Mouse (Mus musculus) embryonic fibroblast, embryonic 13.5 days (primary cell): ENCODE results near the gene Kcnrg. TPM values are rescaled to one million over a fixed set of nuclear protein-coding genes. Genes with fewer than 3 reads are reported as not detected.

Experiments used
- H3K27ac ChIP-seq: 2 replicates; pipeline ENCODE4 v1.5.1; 2012; ENCODE audit warnings: low read length, control low read depth, inconsistent platforms; ENCODE audit not compliant: insufficient read depth
- H3K4me1 ChIP-seq: 2 replicates; pipeline ENCODE4 v1.6.1; 2011; ENCODE audit warnings: low read length; ENCODE audit not compliant: control insufficient read depth, insufficient read depth
- H3K4me3 ChIP-seq: 2 replicates; pipeline ENCODE4 v1.5.1; 2011; ENCODE audit warnings: mild to moderate bottlenecking, control low read depth, low read length; ENCODE audit not compliant: insufficient read depth
- CTCF ChIP-seq: IDR thresholded peaks from 2 replicates; pipeline ENCODE4 v1.5.1; 2011; ENCODE audit warnings: mild to moderate bottlenecking, control low read depth, low read length, moderate library complexity, borderline replicate concordance; ENCODE audit not compliant: insufficient read depth
- POLR2A ChIP-seq: IDR thresholded peaks from 2 replicates; pipeline ENCODE4 v1.6.1; 2011; ENCODE audit warnings: low read depth, mild to moderate bottlenecking, control low read depth, low read length, moderate library complexity
- polyA plus RNA-seq: library from polyadenylated mRNA; stranded (reverse); fragments of >200 nt; gene quantifications from 2 replicates; pipeline ENCODE4 v1.2.4, GENCODE M21; 2011; ENCODE audit warnings: low read depth; ENCODE audit not compliant: missing spikeins, insufficient read length

The Kcnrg gene
- polyA plus RNA-seq, 1 experiment = 0.39 TPM

DNA sequence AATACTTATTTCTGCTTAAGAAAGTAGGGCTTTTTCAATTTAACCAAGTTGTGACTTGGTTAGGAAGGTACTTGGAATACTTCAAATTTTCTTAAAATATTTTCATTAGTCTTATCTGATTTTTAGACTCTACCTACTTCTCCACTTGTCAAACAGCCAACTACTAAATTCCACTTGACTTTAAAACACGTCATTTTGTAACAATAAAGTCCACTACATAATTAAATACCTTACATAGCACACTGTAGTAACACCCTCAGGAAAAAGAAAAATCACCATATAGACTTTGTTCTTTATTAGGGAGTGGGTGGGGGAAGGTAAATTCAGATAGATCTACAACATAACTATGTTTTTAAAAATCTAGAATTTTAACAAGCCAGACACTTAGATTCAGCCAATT is 35.4 kb downstream of the Kcnrg start:
- TF ChIP-seq CTCF (no peak), POLR2A (no peak)
- Histone ChIP-seq H3K27ac (no peak overlapping the region), H3K4me1 (no peaks in the 10 kb centered on the region), H3K4me3 (no peak overlapping the region)

DNA sequence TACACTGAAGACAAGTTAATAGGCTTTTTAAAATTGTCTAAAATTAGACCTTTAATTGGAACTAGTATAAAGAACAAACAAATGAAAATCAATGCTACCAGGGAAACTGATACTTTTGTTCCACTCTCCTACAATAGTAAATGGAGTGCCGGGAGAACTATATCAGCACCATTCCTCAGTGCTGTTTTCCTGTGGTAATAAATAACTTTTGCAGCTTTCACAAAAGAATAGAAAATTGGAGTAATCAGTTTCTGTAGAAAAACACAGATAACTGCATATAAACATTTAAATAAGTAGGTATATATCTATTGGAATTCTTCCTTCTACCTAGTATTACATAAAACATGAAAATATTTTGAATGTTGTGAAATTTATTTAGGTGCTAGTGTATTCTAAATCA is 38.3 kb downstream of the Kcnrg start:
- Histone ChIP-seq H3K4me3 (no peak overlapping the region), H3K27ac (no peak overlapping the region), H3K4me1 (no peaks in the 10 kb centered on the region)
- no peak for TF ChIP-seq CTCF
- TF ChIP-seq POLR2A = no peak

DNA sequence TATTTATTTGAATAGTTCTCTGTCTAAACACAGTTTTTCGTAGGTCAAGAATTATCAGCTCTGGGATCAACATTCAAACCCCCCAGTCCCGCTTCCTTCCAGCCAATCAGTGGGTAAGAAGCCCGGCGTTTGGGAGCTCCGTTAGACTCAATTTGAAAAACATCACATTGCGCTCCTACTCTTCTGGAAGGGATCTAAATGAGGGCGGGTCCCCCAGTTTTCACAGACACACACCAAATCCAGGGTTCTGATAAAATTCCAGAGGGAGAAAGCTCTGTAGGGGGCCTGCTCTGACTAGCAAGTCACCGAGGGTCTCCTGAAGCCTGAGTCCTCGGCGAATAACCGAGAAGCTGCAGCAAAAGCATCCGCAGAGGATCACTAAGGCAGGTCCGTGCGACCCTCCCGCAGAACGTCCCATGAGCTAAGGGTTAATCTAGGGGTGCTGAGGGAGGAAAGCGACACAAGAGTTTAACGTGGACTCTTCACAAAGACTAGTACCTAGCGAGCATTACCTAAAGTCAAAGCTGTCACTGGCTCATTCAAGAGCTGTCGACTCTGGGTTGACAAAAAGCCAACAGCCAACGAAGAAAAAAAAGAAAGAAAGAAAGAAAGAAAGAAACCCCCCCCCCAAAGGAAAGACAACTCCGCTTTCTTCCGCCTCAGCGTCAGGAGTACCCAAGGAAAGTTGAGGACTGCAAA is 40.1 kb downstream of the Kcnrg start:
- peak overlapping the region; percentile 100 for H3K4me3 ChIP-seq
- H3K4me1 ChIP-seq = no peaks in the 10 kb centered on the region
- no peak for TF ChIP-seq CTCF
- peak overlapping the region; percentile 75 for H3K27ac ChIP-seq

DNA sequence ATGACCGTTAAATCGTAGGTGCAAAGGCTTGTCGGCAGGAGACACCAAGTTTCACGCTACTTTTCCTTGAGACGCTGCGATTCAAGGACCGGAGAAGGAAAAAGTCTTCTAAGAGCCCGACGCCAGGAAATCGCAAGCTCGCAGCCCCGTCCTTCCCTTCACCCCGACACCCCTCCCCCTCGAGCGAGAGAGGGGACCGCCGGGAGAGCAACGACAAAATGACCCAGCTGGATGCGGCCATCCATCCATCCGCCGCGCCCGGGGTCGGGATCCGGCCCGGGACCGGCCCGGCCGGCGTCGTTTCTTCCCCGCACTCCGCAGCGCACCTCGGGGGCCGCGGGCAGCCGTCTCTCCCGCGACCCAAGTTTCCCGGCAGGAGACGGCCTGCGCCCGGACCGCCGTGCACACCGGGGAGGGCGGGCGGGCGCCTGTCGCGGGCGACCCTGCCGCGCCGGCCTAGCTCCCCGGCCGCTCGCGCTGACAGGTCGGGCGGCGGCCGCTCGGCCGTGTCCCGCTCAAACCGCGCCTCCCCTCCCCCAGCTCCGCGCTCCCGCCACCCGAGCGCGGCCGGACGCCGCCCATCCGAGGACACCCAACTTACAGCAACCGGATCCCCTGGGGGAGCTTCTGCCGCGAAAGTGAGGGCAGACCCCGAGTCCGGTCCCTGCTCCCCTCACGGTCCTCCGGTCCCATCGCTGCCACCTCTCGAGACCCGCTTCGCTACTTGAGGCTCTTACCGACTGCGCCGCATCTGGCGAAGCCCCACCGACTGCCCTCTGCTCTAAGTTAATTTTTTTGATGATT is 40.8 kb downstream of the Kcnrg start:
- Histone ChIP-seq H3K27ac (peak overlapping the region; percentile 91), H3K4me1 (no peaks in the 10 kb centered on the region), H3K4me3 (peak overlapping the region; percentile 100)
- TF ChIP-seq POLR2A (no peak), CTCF (no peak)

DNA sequence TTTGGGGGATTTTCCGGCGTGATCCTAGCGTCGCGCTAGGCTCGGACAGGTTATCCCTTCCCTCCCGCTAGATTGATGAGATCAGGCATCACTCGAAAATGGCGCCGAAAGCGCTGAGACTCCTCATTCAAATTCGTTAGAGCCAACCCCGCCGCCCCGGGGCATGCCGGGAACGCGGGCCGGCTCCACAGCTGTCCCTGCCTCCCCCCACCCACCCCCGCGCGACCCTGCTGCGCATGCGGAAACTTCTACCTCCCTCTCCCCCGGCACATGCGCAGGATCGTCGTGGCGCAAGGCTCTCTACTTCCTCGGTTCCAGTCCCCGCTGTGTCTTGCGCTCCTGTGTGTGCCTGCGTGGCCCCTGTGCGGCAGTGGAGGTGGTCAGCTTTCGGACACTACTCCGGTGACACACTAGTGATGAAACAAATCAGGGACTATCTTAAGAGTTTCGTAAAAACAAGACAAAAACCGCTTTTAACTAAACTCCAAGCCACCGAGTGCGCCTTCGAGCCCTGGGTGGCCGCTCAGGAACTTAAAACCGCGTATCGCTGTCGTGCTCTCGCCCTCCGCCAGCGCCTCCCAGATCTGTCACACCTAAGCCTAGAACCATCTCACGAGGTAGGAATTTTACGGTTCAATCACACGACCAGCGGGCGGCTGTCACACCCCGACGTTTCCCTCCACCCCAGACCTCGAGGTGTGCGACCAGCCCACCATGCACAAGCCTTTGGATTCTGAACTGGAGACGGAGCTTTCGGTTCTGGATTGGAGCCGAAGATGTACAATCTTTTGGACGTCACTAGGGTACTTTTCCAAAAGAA is 41.6 kb downstream of the Kcnrg start:
- Histone ChIP-seq H3K4me3 (peak overlapping the region; percentile 100), H3K27ac (peak overlapping the region; percentile 91), H3K4me1 (no peaks in the 10 kb centered on the region)
- peak; percentile 97 for TF ChIP-seq POLR2A
- no peak for TF ChIP-seq CTCF

DNA sequence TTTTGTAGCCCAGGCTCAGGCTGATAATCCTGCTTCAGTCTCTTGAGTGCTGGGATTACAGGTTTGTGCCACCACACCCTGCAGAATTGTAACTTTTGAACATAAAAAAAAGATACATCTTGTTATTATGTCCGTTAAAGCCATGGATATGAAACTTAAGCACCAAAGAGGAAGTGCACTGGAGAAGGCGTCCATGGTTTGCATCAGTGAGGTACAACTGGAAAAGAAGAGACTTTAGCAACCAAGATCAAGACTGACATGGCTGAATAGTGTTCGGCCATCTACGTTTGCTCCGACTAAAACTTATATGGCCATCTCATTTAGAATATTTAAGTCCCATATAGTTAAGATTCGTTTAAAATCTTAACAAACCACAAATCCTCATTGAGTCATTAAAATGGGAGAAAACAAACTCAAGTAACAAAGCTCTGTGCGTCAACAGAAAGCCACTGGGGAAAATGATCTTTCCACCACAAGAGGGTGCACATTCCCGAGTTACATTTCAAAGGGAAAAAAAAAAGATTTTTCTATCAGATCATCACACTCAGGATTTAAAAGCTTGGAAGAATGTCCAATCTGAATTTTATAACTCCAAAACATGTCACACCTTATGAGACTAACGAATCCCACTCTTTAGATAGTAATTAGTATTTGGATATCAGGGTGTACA is 43.2 kb downstream of the Kcnrg start:
- H3K4me1 ChIP-seq = no peaks in the 10 kb centered on the region
- no peak for TF ChIP-seq CTCF
- TF ChIP-seq POLR2A = no peak
- peak overlapping the region; percentile 19; the same call in 1 of the 2 replicates for H3K27ac ChIP-seq
- H3K4me3 ChIP-seq = no peak overlapping the region

DNA sequence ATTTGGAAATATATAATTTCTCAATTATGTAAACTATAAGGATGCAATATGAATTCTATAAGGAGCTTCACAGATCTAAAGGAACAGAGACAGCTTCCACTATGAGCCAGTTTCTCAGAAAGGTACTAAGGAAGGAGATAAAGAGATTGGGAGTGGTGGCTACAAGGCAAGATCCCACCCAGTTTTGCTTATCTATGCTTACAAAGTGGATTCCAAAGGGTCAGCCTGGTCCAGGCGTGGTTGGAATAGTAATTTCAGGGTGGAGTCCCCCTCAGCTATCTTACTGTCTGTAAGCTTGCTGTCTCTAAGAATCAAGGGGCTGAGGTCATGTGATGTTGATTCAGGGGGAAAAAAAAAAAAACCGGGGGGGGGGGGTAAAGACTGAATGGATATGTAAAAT is 49.2 kb downstream of the Kcnrg start:
- Histone ChIP-seq H3K4me3 (no peak overlapping the region), H3K27ac (no peak overlapping the region), H3K4me1 (no peaks in the 10 kb centered on the region)
- TF ChIP-seq POLR2A (no peak), CTCF (no peak)

DNA sequence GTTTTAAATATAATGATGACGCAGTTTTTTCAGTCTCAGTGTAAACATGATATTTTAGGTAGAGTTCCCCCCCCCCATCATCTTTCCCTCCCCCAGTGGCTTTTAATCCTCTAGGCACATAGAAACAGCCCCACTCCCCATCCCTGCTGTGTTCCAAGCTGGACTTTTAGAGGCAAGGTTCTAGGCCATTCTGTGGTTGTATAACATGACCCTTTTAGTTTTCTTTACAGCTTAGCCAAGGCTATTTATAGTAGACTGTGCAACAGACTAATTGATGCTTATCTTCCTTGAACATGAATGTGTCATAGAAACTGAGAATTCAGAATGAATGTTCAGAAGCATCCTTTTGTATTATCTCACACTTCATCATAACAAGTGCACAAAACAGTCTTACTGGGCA is 54.2 kb downstream of the Kcnrg start:
- H3K4me3 ChIP-seq = no peak overlapping the region
- peaks cover 3% of the 10 kb centered on the region for H3K4me1 ChIP-seq
- no peak for TF ChIP-seq CTCF
- no peak for TF ChIP-seq POLR2A
- no peak overlapping the region for H3K27ac ChIP-seq

DNA sequence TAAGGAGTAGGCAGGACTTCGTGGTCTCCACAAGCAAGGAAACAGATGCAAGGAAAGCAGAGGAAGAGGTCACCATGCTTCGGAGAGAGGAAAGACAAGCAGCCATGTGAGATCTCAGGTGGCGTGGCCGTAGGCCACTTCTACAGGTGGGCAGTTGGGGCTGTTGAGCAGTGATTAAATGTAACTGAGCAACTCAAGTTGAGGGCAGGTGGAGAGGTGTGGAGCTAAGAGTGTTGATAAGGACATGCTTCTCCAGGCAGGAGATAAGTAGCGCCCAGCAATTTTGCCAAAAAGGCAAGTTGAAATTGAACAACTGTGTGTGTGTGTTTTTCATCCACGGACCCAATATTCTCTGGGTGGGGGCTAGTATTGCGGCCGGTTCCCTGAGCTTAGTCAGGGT is 55.0 kb downstream of the Kcnrg start:
- Histone ChIP-seq H3K4me3 (no peak overlapping the region), H3K4me1 (peaks cover 3% of the 10 kb centered on the region), H3K27ac (no peak overlapping the region)
- no peak for TF ChIP-seq CTCF
- TF ChIP-seq POLR2A = no peak

Other genes with a start within 250 kb of the Kcnrg start
- 6.4 and 7.3 TPM in 2 replicates for gene Ebpl, start 247.0 kb upstream of the Kcnrg start, polyA plus RNA-seq
- 65.9 and 73.8 TPM in 2 replicates for gene Kpna3, start 167.6 kb upstream of the Kcnrg start, polyA plus RNA-seq
- 16.0 and 16.2 TPM in 2 replicates for gene Spryd7, start 50.6 kb upstream of the Kcnrg start, polyA plus RNA-seq
- 15.3 and 15.4 TPM in 2 replicates for gene Trim13, start 9.2 kb upstream of the Kcnrg start, polyA plus RNA-seq